In genomic region chr2:49108906-49109305, GRCm38 (mm10) we compare ENCODE assay signal across 32 mouse cellular contexts.
"Had no signal": no experiment of that assay in that cellular context is flagged by ENCODE, and none has a peak within 500 bp of the region (broad histone marks: within the 10 kb centered on the region; RNA-seq: fewer than 3 reads in every experiment).

No protein-coding gene starts in this region.

- H3K9me3 ChIP-seq: heart, embryonic 10.5 days; heart, embryonic 12.5 days; heart, embryonic 13.5 days; heart, embryonic 15.5 days; hindbrain, embryonic 10.5 days; hindbrain, embryonic 12.5 days; hindbrain, embryonic 13.5 days; hindbrain, embryonic 15.5 days; intestine, embryonic 15.5 days; kidney, embryonic 15.5 days had no signal

- H3K27me3 ChIP-seq: heart, embryonic 12.5 days; heart, embryonic 13.5 days; heart, embryonic 15.5 days; hindbrain, embryonic 12.5 days; hindbrain, embryonic 13.5 days; hindbrain, embryonic 15.5 days; intestine, embryonic 15.5 days; kidney, embryonic 15.5 days had no signal

- ATAC-seq: hindbrain, embryonic 16.5 days; hindbrain, postnatal 0 days; inflammation-experienced regulatory T-cells, adult 6 months; intestine, embryonic 15.5 days; intestine, embryonic 16.5 days; intestine, postnatal 0 days had no signal

- H3K4me3 ChIP-seq: heart, embryonic 10.5 days; heart, embryonic 12.5 days; heart, embryonic 13.5 days; heart, embryonic 15.5 days; hindbrain, embryonic 10.5 days; hindbrain, embryonic 12.5 days; hindbrain, embryonic 13.5 days; hindbrain, embryonic 15.5 days; intestine, embryonic 15.5 days; kidney, embryonic 15.5 days; layer of hippocampus, adult 2 months had no signal

- H3K36me3 ChIP-seq: heart, embryonic 12.5 days; heart, embryonic 13.5 days; heart, embryonic 15.5 days; hindbrain, embryonic 12.5 days; hindbrain, embryonic 15.5 days; intestine, embryonic 15.5 days had no signal

- DNase-seq: heart, postnatal 10 days; heart, postnatal 14 days; heart, postnatal 36 days; heart, postnatal 4 days; kidney, adult 11 months; kidney, adult 18-20 months; kidney, adult 2 months; kidney, adult 8-10 months; kidney, adult 9 months; kidney, postnatal 10 days; kidney, postnatal 14 days; kidney, postnatal 25 days; kidney, postnatal 36 days; kidney, postnatal 4 days; layer of hippocampus, adult 9-11 months; layer of hippocampus, postnatal 36 days had no signal

- H3K4me1 ChIP-seq: heart, embryonic 10.5 days; heart, embryonic 12.5 days; heart, embryonic 13.5 days; heart, embryonic 15.5 days; hindbrain, embryonic 10.5 days; hindbrain, embryonic 12.5 days; hindbrain, embryonic 13.5 days; hindbrain, embryonic 15.5 days; intestine, embryonic 15.5 days; kidney, embryonic 15.5 days had no signal
